Comparison of ENCODE assay signal across 8 mouse cellular contexts in genomic region chr6:16359881-16360711, GRCm38 (mm10).
DNase-seq lines count a peak whose midpoint lies in the region; ATAC-seq and TF ChIP-seq lines count a peak whose summit lies in the region.
"Not testable (repeated sequence)": the region's sequence is repeated elsewhere in the genome, so short reads cannot be mapped to it uniquely, and the experiment has no call there.

No protein-coding gene starts in this region.

- not testable (repeated sequence) for H3K27me3 ChIP-seq in forebrain, embryonic 14.5 days (replicated peaks; ENCODE audit: control insufficient read depth, insufficient read depth, low read length); hindbrain, embryonic 10.5 days (ENCODE audit: insufficient read depth, poor library complexity, severe bottlenecking); liver, embryonic 12.5 days (replicated peaks); midbrain, embryonic 15.5 days (replicated peaks); stomach, postnatal 0 days (ENCODE audit: control insufficient read depth, insufficient read depth, low read length)

- peak; percentile 29 for DNase-seq in forebrain, embryonic 14.5 days (ENCODE audit: low spot score)
- not testable (repeated sequence) for DNase-seq in hindbrain, embryonic 10.5 days (ENCODE audit: low spot score); stomach, postnatal 0 days (ENCODE audit: low spot score)
- peak; percentile 2 to 3 for DNase-seq in kidney, adult 8-10 months

- TF ChIP-seq EP300 in stomach, postnatal 0 days (optimal IDR thresholded peaks at IDR 0.05): not testable (repeated sequence)

- not testable (repeated sequence) for H3K9ac ChIP-seq in forebrain, embryonic 14.5 days (ENCODE audit: low read length); liver, embryonic 12.5 days; midbrain, embryonic 15.5 days; stomach, postnatal 0 days (ENCODE audit: low read length)

- peak; percentile 43 for TF ChIP-seq CTCF in stomach, postnatal 0 days (IDR thresholded peaks at IDR 0.05; ENCODE audit: low read depth)

- H3K4me2 ChIP-seq in forebrain, embryonic 14.5 days (ENCODE audit: low read length); liver, embryonic 12.5 days; midbrain, embryonic 15.5 days; stomach, postnatal 0 days (replicated peaks; ENCODE audit: low read depth): not testable (repeated sequence)

- H3K4me3 ChIP-seq in forebrain, embryonic 14.5 days (ENCODE audit: low read depth, low read length): peak overlapping the region; percentile 16; the same call in 1 of the 2 replicates
- H3K4me3 ChIP-seq in hindbrain, embryonic 10.5 days: peak overlapping the region; percentile 45; the same call in 1 of the 2 replicates
- H3K4me3 ChIP-seq in liver, embryonic 12.5 days: not testable (repeated sequence)
- H3K4me3 ChIP-seq in midbrain, embryonic 15.5 days: peak overlapping the region; percentile 26; the same call in 1 of the 2 replicates
- H3K4me3 ChIP-seq in stomach, postnatal 0 days (ENCODE audit: low read depth, low read length): peak overlapping the region; percentile 12; the same call in 1 of the 2 replicates

- not testable (repeated sequence) for H3K4me1 ChIP-seq in forebrain, embryonic 14.5 days (ENCODE audit: control insufficient read depth, insufficient read depth, low read length); hindbrain, embryonic 10.5 days (replicated peaks); liver, embryonic 12.5 days; midbrain, embryonic 15.5 days; stomach, postnatal 0 days (replicated peaks; ENCODE audit: control insufficient read depth, insufficient read depth)

- 58% methylated on average over 10 of the region's 25 CpGs for WGBS in forebrain, embryonic 14.5 days
- 40% methylated on average over 25 of the region's 25 CpGs for WGBS in hindbrain, embryonic 10.5 days
- WGBS in liver, embryonic 12.5 days (ENCODE audit: insufficient replicate concordance): 34% methylated on average over 15 of the region's 25 CpGs
- 39% methylated on average over 24 of the region's 25 CpGs for whole genome bisulfite sequencing in midbrain, embryonic 15.5 days
- WGBS in stomach, postnatal 0 days: 33% methylated on average over 6 of the region's 25 CpGs

- H3K9me3 ChIP-seq in forebrain, embryonic 14.5 days (replicated peaks; ENCODE audit: control insufficient read depth, low read length); hindbrain, embryonic 10.5 days; liver, embryonic 12.5 days (replicated peaks); midbrain, embryonic 15.5 days; stomach, postnatal 0 days (ENCODE audit: control insufficient read depth, low read length): not testable (repeated sequence)

- ATAC-seq in CD4-positive, CD25-positive, alpha-beta regulatory T cell, adult 4 months: peak; percentile 87
- peak; percentile 76 for ATAC-seq in common myeloid progenitor, adult 5-6 weeks (replicated peaks; ENCODE audit: low read depth, poor library complexity, severe bottlenecking)
- ATAC-seq in forebrain, embryonic 14.5 days: peak; percentile 90
- ATAC-seq in liver, embryonic 12.5 days: peak; percentile 81
- ATAC-seq in midbrain, embryonic 15.5 days (replicated peaks): peak; percentile 92
- ATAC-seq in stomach, postnatal 0 days (ENCODE audit: low FRiP score, low TSS enrichment): peak; percentile 49; the same call in 1 of the 2 replicates

- H3K27ac ChIP-seq in forebrain, embryonic 14.5 days (ENCODE audit: low read depth, low read length); hindbrain, embryonic 10.5 days; liver, embryonic 12.5 days; midbrain, embryonic 15.5 days; stomach, postnatal 0 days (replicated peaks): not testable (repeated sequence)

- not testable (repeated sequence) for H3K36me3 ChIP-seq in forebrain, embryonic 14.5 days (ENCODE audit: control insufficient read depth, insufficient read depth, low read length); hindbrain, embryonic 10.5 days; liver, embryonic 12.5 days; midbrain, embryonic 15.5 days (replicated peaks); stomach, postnatal 0 days (ENCODE audit: control insufficient read depth, insufficient read depth, low read length)
